Mouse (Mus musculus) bone marrow macrophage, adult 2 months (primary cell): ENCODE results near the gene Ablim1. TPM values are rescaled to one million over a fixed set of nuclear protein-coding genes. Genes with fewer than 3 reads are reported as not detected.

Experiments used
- H3K27ac ChIP-seq: 2 replicates; pipeline ENCODE4 v1.5.1; 2012; ENCODE audit warnings: low read depth, low read length; ENCODE audit not compliant: insufficient read depth
- H3K4me1 ChIP-seq: 2 replicates; pipeline ENCODE4 v1.6.1; 2012; ENCODE audit warnings: low read length; ENCODE audit not compliant: control insufficient read depth, insufficient read depth
- H3K4me3 ChIP-seq: 2 replicates; pipeline ENCODE4 v1.5.1; 2012; ENCODE audit warnings: mild to moderate bottlenecking, low read length, moderate library complexity; ENCODE audit not compliant: insufficient read depth
- CTCF ChIP-seq: IDR thresholded peaks from 2 replicates; pipeline ENCODE4 v1.5.1; 2012; ENCODE audit warnings: low read depth, mild to moderate bottlenecking, low read length, moderate library complexity
- POLR2A ChIP-seq: IDR thresholded peaks from 2 replicates; pipeline ENCODE4 v1.6.1; 2012; ENCODE audit warnings: mild to moderate bottlenecking, low read depth, low read length, borderline replicate concordance
- polyA plus RNA-seq: library from polyadenylated mRNA; stranded (reverse); fragments of >200 nt; gene quantifications from 2 replicates; pipeline ENCODE4 v1.2.4, GENCODE M21; 2012; ENCODE audit not compliant: missing spikeins, insufficient read depth, insufficient read length

Ablim1 gene
- polyA plus RNA-seq, 1 experiment, result 0.25 TPM

DNA sequence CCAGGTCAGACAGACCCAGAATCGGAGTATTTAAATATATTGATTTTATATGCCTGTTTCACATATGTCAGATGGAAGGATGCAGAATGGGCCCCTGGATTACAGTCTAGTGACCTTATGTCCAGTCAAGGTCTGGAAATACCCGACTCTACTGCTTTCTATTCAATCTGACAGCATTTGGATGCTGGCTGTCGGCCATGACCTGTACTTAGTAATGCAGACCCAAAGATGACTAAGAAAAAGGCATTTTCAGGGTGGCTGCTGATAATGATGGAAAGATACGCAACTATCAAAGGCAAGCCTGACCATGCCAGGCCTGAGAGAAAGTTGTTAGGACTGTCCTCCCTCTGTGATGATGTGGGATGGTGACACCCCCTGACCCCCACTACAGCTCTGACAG lies 321.0 kb downstream of the Ablim1 start:
- Histone ChIP-seq H3K27ac (no peak overlapping the region), H3K4me3 (no peak overlapping the region), H3K4me1 (no peaks in the 10 kb centered on the region)
- TF ChIP-seq POLR2A, result no peak
- TF ChIP-seq CTCF, result no peak

DNA sequence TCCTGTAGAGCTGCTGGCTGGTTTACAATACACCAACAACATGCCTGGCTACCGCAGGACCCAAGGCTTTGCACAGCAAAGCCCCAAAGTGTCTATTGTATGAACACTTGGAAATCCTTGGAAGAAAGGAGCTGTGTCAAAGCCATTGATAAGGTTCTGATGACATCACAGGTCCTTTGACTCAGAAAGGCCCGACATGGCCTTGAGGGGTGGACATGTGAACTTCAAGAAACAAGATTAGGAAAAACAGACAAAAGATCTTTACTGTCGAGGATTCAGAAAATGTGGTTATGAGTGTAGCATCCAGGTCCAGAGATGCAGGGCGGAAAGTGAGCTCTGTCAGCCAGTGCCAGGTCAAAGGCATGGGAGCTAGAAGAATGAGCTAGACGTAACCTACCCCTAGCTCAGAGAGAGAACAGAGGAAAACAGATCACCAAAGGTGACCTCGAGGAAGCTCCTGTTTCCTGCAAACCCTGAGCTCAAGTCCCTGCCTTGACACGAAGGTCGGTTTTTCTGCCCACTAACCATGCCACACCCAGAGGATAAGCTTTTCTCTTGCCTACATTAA lies 321.7 kb downstream of the Ablim1 start:
- Histone ChIP-seq H3K27ac (no peak overlapping the region), H3K4me3 (no peak overlapping the region), H3K4me1 (no peaks in the 10 kb centered on the region)
- TF ChIP-seq POLR2A (no peak), CTCF (no peak)

DNA sequence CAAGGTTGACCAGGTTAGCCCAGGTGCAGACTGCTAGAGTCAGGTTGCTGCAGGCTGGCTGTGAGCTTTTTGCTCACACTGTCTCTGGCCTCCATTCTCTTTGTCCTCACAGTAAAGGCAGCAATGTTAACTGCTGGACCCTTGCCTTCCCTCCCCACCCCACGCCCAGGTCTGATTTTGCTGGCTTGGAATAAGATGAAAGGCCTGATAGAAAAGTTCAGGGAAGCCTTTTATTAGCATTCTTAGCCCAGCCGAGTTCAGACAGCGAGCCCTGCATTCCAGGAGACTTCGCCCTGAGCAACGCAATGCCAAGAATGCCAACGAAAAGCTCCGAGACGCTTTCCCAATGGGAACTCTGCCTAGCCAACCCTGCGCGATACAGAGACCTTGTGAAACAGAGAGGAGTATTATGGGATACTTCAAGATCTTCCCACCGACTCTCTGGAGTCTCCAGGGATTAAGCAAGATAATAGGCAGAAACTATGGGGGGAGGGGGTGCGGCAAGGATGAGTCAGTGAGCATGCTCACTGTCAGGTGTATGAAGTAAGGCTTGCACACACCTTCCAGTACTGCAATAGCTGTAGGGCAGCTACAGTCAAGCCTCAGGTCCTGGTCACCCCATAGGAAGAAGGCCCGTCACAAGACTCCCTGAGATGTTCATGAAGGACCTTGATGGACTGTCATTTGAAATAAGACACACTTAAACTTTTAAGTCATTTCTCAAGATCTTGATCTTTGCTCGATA lies 324.2 kb downstream of the Ablim1 start:
- H3K27ac ChIP-seq, result no peak overlapping the region

DNA sequence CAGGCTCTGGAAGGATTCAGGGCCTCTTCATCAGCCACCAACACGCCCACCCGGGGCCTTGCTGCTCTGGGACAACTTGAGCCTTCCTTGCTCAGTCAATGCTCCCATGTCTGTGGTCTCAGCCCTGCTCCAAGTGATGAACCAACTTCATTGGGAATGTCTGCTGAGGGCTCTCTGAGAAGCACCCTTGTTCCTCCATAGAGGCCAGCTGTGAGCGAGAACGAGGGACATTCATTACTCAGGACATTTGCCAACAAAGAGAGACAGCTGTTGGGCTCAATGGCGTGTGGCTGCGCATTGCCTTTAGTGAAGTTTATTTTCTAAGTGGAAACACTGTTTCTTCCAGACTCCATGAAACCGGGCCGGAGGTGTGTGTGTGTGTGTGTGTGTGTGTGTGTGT lies 325.5 kb downstream of the Ablim1 start:
- Histone ChIP-seq H3K4me3 (no peak overlapping the region), H3K27ac (no peak overlapping the region), H3K4me1 (no peaks in the 10 kb centered on the region)
- TF ChIP-seq CTCF (no peak), POLR2A (no peak)

More for the DNA sequence above, 324.2 kb downstream of the Ablim1 start:
- TF ChIP-seq POLR2A, result no peak
- TF ChIP-seq CTCF, result no peak
- H3K4me1 ChIP-seq, result no peaks in the 10 kb centered on the region
- H3K4me3 ChIP-seq, result no peak overlapping the region

DNA sequence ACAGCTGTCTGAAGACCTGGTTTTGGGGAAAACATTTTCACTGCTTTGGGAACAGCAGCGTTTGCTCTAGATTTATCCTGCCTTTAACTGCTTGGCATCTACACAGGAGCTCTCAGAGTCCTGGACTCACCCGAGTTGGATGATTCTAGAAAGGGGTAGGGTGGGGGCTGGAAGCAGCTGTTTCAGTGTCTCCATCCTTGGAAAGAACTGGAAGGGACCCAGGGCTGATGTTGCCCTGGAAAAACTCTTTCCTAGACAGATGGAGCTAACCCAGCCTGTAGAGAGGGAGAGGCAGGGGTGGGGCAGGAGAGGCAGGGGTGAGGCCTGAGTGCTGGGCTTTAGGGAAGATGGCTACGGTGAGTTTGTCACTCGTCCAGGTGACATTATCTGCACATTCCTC lies 330.5 kb downstream of the Ablim1 start:
- H3K4me3 ChIP-seq, result no peak overlapping the region
- no peak for TF ChIP-seq POLR2A
- TF ChIP-seq CTCF, result no peak
- no peak overlapping the region for H3K27ac ChIP-seq
- no peaks in the 10 kb centered on the region for H3K4me1 ChIP-seq

DNA sequence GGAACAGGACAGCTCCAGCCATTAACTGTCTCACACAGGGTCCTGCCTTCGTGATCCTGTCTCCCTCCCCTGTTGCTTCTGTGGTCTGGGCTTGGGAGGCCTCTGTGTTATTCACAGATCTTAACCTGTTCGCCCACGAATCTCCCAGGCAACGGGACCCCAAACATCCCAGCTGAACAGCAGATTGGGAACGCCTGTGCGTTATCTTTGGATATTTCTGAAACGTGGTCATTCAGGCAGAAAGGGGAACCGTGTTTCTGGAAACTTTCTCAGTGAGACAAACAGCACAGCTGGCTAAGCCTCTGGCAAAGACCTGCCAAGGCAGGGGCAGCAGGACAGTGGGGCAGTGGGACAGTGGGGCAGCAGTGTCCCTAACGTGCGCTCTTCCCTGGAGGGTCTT lies 331.0 kb downstream of the Ablim1 start:
- Histone ChIP-seq H3K4me3 (no peak overlapping the region), H3K4me1 (no peaks in the 10 kb centered on the region), H3K27ac (no peak overlapping the region)
- TF ChIP-seq POLR2A, result no peak
- TF ChIP-seq CTCF, result no peak

Other genes starting within 250 kb of the Ablim1 start
- 18.3 and 24.1 TPM in 2 replicates for gene Fam160b1, start 45.8 kb upstream of the Ablim1 start, polyA plus RNA-seq
- 4.8 and 8.8 TPM in 2 replicates for gene Trub1, start 138.0 kb upstream of the Ablim1 start, polyA plus RNA-seq